ENCODE assay signal across 24 mouse cellular contexts in the genomic region with DNA sequence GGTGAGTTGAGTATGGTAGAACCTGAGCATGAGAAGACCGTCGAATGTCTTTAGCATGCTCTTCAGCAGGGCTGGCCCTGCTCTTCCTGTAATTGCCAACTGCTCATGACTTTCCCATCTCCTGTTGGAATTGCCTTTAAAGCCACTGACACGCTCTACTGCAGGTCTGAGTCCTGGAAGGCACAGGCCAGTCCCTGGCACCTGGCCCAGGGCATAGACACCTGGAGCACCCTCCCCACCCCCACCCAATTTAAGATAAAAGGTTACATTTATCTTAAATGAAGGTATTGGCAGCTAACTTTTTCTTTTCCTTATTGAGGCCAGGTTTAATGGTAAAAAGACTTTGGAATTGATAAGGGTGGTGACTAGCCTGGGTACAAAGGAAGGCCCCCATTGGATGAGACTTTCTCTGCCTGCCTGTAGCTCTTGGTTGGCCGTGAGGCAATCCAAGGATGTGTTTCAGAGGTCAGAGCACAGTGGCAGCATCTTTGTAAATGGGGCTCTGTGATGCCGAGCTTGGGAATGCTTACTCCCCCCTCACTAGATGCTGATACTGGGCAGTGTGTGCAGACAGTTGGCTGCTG.
DNase-seq lines count a peak whose midpoint lies in the region; ATAC-seq lines count a peak whose summit lies in the region.
"Had no signal": no experiment of that assay in that cellular context is flagged by ENCODE, and none has a peak within 500 bp of the region (broad histone marks: within the 10 kb centered on the region; RNA-seq: fewer than 3 reads in every experiment).

No protein-coding gene starts in this region.

- no peak overlapping the region for H3K4me3 ChIP-seq in heart, embryonic 11.5 days (ENCODE audit: low read depth, low read length)
- no peak overlapping the region for H3K4me3 ChIP-seq in intestine, embryonic 16.5 days (ENCODE audit: low read length)
- no peak overlapping the region for H3K4me3 ChIP-seq in hindbrain, embryonic 16.5 days (ENCODE audit: low read length)
- H3K4me3 ChIP-seq: embryonic facial prominence, embryonic 10.5 days; embryonic facial prominence, embryonic 12.5 days; forebrain, embryonic 10.5 days; forebrain, embryonic 12.5 days had no signal

- DNase-seq in heart, adult 11 months: peak; percentile 40
- no peak for DNase-seq in right cerebral cortex, adult 18-20 months
- DNase-seq: adrenal gland, adult 8-10 months; adrenal gland, postnatal 14 days; adrenal gland, postnatal 36 days; B cell, adult 2 months; cerebellum, adult 11-12 months; cerebellum, adult 2 months; cerebellum, adult 9-10 months; cerebellum, postnatal 25 days had no signal

- H3K27ac ChIP-seq in heart, embryonic 11.5 days (ENCODE audit: low read depth, low read length): no peak overlapping the region
- no peak overlapping the region for H3K27ac ChIP-seq in intestine, embryonic 16.5 days (ENCODE audit: low read length)
- no peak overlapping the region for H3K27ac ChIP-seq in hindbrain, embryonic 16.5 days (ENCODE audit: low read depth, low read length)
- H3K27ac ChIP-seq: embryonic facial prominence, embryonic 10.5 days; embryonic facial prominence, embryonic 12.5 days; forebrain, embryonic 10.5 days; forebrain, embryonic 12.5 days had no signal

- H3K36me3 ChIP-seq in heart, embryonic 11.5 days (ENCODE audit: control insufficient read depth, insufficient read depth, low read length): peaks cover 9% of the 10 kb centered on the region; the same call in 1 of the 2 replicates
- H3K36me3 ChIP-seq in intestine, embryonic 16.5 days (ENCODE audit: control insufficient read depth, insufficient read depth, low read length): peaks cover 9% of the 10 kb centered on the region
- peaks cover 6% of the 10 kb centered on the region for H3K36me3 ChIP-seq in hindbrain, embryonic 16.5 days (ENCODE audit: control insufficient read depth, insufficient read depth, low read length)

- H3K9me3 ChIP-seq in heart, embryonic 11.5 days (replicated peaks; ENCODE audit: control insufficient read depth, low read length): no peaks in the 10 kb centered on the region
- no peaks in the 10 kb centered on the region for H3K9me3 ChIP-seq in intestine, embryonic 16.5 days (ENCODE audit: control insufficient read depth, low read length)
- H3K9me3 ChIP-seq in hindbrain, embryonic 16.5 days (ENCODE audit: control insufficient read depth, low read length): no peaks in the 10 kb centered on the region
- H3K9me3 ChIP-seq: embryonic facial prominence, embryonic 10.5 days; embryonic facial prominence, embryonic 12.5 days; forebrain, embryonic 10.5 days; forebrain, embryonic 12.5 days; G1E had no signal

- H3K4me1 ChIP-seq in heart, embryonic 11.5 days (ENCODE audit: control insufficient read depth, insufficient read depth, low read length): no peaks in the 10 kb centered on the region
- peaks cover 3% of the 10 kb centered on the region; the same call in 1 of the 2 replicates for H3K4me1 ChIP-seq in intestine, embryonic 16.5 days (ENCODE audit: control insufficient read depth, insufficient read depth, low read length)
- H3K4me1 ChIP-seq in hindbrain, embryonic 16.5 days (ENCODE audit: control insufficient read depth, insufficient read depth, low read depth, low read length): no peaks in the 10 kb centered on the region
- H3K4me1 ChIP-seq: embryonic facial prominence, embryonic 10.5 days; embryonic facial prominence, embryonic 12.5 days; forebrain, embryonic 10.5 days; forebrain, embryonic 12.5 days had no signal

- 80% methylated on average over 5 of the region's 5 CpGs for WGBS in heart, embryonic 11.5 days (ENCODE audit: insufficient replicate concordance)
- 79% methylated on average over 5 of the region's 5 CpGs for WGBS in intestine, embryonic 16.5 days
- 86% methylated on average over 5 of the region's 5 CpGs for WGBS in hindbrain, embryonic 16.5 days

- no peak overlapping the region for H3K9ac ChIP-seq in heart, embryonic 11.5 days (ENCODE audit: low read depth, low read length)
- no peak overlapping the region for H3K9ac ChIP-seq in intestine, embryonic 16.5 days (ENCODE audit: low read depth, low read length)
- H3K9ac ChIP-seq in hindbrain, embryonic 16.5 days (ENCODE audit: low read depth, low read length): no peak overlapping the region
- H3K9ac ChIP-seq: embryonic facial prominence, embryonic 12.5 days; forebrain, embryonic 12.5 days had no signal

- ATAC-seq in heart, embryonic 11.5 days (replicated peaks; ENCODE audit: insufficient number of reproducible peaks, low FRiP score, low TSS enrichment): no peak
- ATAC-seq in intestine, embryonic 16.5 days: peak; percentile 86
- no peak for ATAC-seq in hindbrain, embryonic 16.5 days
- ATAC-seq: activated CD4-positive, CD25-positive, alpha-beta regulatory T cell, adult 4 months; CD4-positive, CD25-positive, alpha-beta regulatory T cell, adult 4 months; forebrain, embryonic 14.5 days; forebrain, embryonic 16.5 days; Patski had no signal

- H3K4me2 ChIP-seq in heart, embryonic 11.5 days: no peak overlapping the region
- no peak overlapping the region for H3K4me2 ChIP-seq in intestine, embryonic 16.5 days (ENCODE audit: low read depth, low read length)
- H3K4me2 ChIP-seq in hindbrain, embryonic 16.5 days (ENCODE audit: low read length): no peak overlapping the region
- H3K4me2 ChIP-seq: embryonic facial prominence, embryonic 12.5 days; forebrain, embryonic 12.5 days had no signal

- no peaks in the 10 kb centered on the region for H3K27me3 ChIP-seq in heart, embryonic 11.5 days (ENCODE audit: control insufficient read depth, insufficient read depth, low read length)
- H3K27me3 ChIP-seq in intestine, embryonic 16.5 days (replicated peaks; ENCODE audit: control insufficient read depth, insufficient read depth, low read length): no peaks in the 10 kb centered on the region
- H3K27me3 ChIP-seq in hindbrain, embryonic 16.5 days (replicated peaks; ENCODE audit: control insufficient read depth, insufficient read depth, low read length): no peaks in the 10 kb centered on the region
- H3K27me3 ChIP-seq: CH12.LX; embryonic facial prominence, embryonic 12.5 days; forebrain, embryonic 12.5 days; Patski had no signal
